Comparison of ENCODE assay signal across 9 mouse cellular contexts in genomic region chr6:120970939-120971796, GRCm38 (mm10). TPM values are rescaled to one million over a fixed set of nuclear protein-coding genes. Genes with fewer than 3 reads are reported as not detected.
DNase-seq lines count a peak whose midpoint lies in the region; ATAC-seq and TF ChIP-seq lines count a peak whose summit lies in the region.
"Had no signal": no experiment of that assay in that cellular context is flagged by ENCODE, and none has a peak within 500 bp of the region (broad histone marks: within the 10 kb centered on the region; RNA-seq: fewer than 3 reads in every experiment).

No protein-coding gene starts in this region.

- H3K36me3 ChIP-seq in kidney, embryonic 15.5 days: peaks cover 17% of the 10 kb centered on the region; the same call in 1 of the 2 replicates
- no peaks in the 10 kb centered on the region; the same call in 1 of the 2 replicates for H3K36me3 ChIP-seq in kidney, adult 2 months (ENCODE audit: control insufficient read depth, insufficient read depth, low read length)
- H3K36me3 ChIP-seq in embryonic facial prominence, embryonic 12.5 days: peaks cover 22% of the 10 kb centered on the region; the same call in 1 of the 2 replicates
- peaks cover 43% of the 10 kb centered on the region for H3K36me3 ChIP-seq in forebrain, embryonic 13.5 days (ENCODE audit: poor library complexity, severe bottlenecking)
- H3K36me3 ChIP-seq in limb, embryonic 15.5 days: peaks cover 17% of the 10 kb centered on the region

- H3K9me3 ChIP-seq in kidney, embryonic 15.5 days (replicated peaks): no peaks in the 10 kb centered on the region
- H3K9me3 ChIP-seq in embryonic facial prominence, embryonic 12.5 days: no peaks in the 10 kb centered on the region
- H3K9me3 ChIP-seq in forebrain, embryonic 13.5 days (replicated peaks): no peaks in the 10 kb centered on the region
- no peaks in the 10 kb centered on the region for H3K9me3 ChIP-seq in limb, embryonic 15.5 days

- no peak overlapping the region for H3K4me2 ChIP-seq in kidney, embryonic 15.5 days
- no peak overlapping the region for H3K4me2 ChIP-seq in embryonic facial prominence, embryonic 12.5 days (replicated peaks)
- no peak overlapping the region for H3K4me2 ChIP-seq in forebrain, embryonic 13.5 days
- no peak overlapping the region for H3K4me2 ChIP-seq in limb, embryonic 15.5 days

- no peak for TF ChIP-seq POLR2A in kidney, adult 2 months (IDR thresholded peaks at IDR 0.05; ENCODE audit: low read depth, low read length)

- TF ChIP-seq CTCF in kidney, adult 2 months (conservative IDR thresholded peaks at IDR 0.05; ENCODE audit: insufficient read depth, insufficient read length, low read depth, low read length): no peak

- 64% methylated on average over 8 of the region's 8 CpGs for WGBS in kidney, embryonic 15.5 days
- 69% methylated on average over 8 of the region's 8 CpGs for WGBS in kidney, adult 2 months
- WGBS in embryonic facial prominence, embryonic 12.5 days: 66% methylated on average over 8 of the region's 8 CpGs
- 76% methylated on average over 8 of the region's 8 CpGs for WGBS in forebrain, embryonic 13.5 days
- WGBS in limb, embryonic 15.5 days: 67% methylated on average over 8 of the region's 8 CpGs

- H3K27me3 ChIP-seq in kidney, embryonic 15.5 days: no peaks in the 10 kb centered on the region
- no peaks in the 10 kb centered on the region for H3K27me3 ChIP-seq in kidney, adult 2 months (replicated peaks; ENCODE audit: control insufficient read depth, insufficient read depth, low read length)
- H3K27me3 ChIP-seq in embryonic facial prominence, embryonic 12.5 days: no peaks in the 10 kb centered on the region
- H3K27me3 ChIP-seq in forebrain, embryonic 13.5 days: no peaks in the 10 kb centered on the region
- no peaks in the 10 kb centered on the region for H3K27me3 ChIP-seq in limb, embryonic 15.5 days
- H3K27me3 ChIP-seq: CH12.LX had no signal

- DNase-seq in kidney, adult 2 months: no peak
- DNase-seq in spleen, postnatal 36 days (ENCODE audit: low spot score in 2 of 2): no peak
- DNase-seq in layer of hippocampus, adult 8-10 months (ENCODE audit: low spot score in 2 of 2): no peak
- DNase-seq in urinary bladder, adult 2 months (ENCODE audit: low spot score): no peak

- no peak overlapping the region for H3K27ac ChIP-seq in kidney, embryonic 15.5 days
- H3K27ac ChIP-seq in kidney, adult 2 months (ENCODE audit: insufficient read depth, low read depth, low read length): no peak overlapping the region
- no peak overlapping the region for H3K27ac ChIP-seq in embryonic facial prominence, embryonic 12.5 days
- no peak overlapping the region for H3K27ac ChIP-seq in forebrain, embryonic 13.5 days
- H3K27ac ChIP-seq in limb, embryonic 15.5 days: no peak overlapping the region

- ATAC-seq in kidney, embryonic 15.5 days (replicated peaks; ENCODE audit: low FRiP score): peak; percentile 46; the same call in 1 of the 2 replicates
- peak; percentile 22; the same call in 1 of the 2 replicates for ATAC-seq in embryonic facial prominence, embryonic 12.5 days (ENCODE audit: insufficient number of reproducible peaks, insufficient read depth, low FRiP score, low TSS enrichment)
- ATAC-seq in forebrain, embryonic 13.5 days: peak; percentile 57
- ATAC-seq in limb, embryonic 15.5 days (ENCODE audit: insufficient number of reproducible peaks, low FRiP score, low TSS enrichment, low read depth): 0 out of 2 replicates have a peak, but pooled peaks have one; percentile 72

- no peak overlapping the region for H3K9ac ChIP-seq in kidney, embryonic 15.5 days
- no peak overlapping the region for H3K9ac ChIP-seq in embryonic facial prominence, embryonic 12.5 days
- no peak overlapping the region for H3K9ac ChIP-seq in forebrain, embryonic 13.5 days
- H3K9ac ChIP-seq in limb, embryonic 15.5 days: no peak overlapping the region

- H3K4me1 ChIP-seq in kidney, embryonic 15.5 days: no peaks in the 10 kb centered on the region
- no peaks in the 10 kb centered on the region for H3K4me1 ChIP-seq in kidney, adult 2 months (ENCODE audit: control insufficient read depth, insufficient read depth, low read length)
- no peaks in the 10 kb centered on the region for H3K4me1 ChIP-seq in embryonic facial prominence, embryonic 12.5 days
- no peaks in the 10 kb centered on the region for H3K4me1 ChIP-seq in forebrain, embryonic 13.5 days
- no peaks in the 10 kb centered on the region for H3K4me1 ChIP-seq in limb, embryonic 15.5 days

- no peak overlapping the region for H3K4me3 ChIP-seq in kidney, embryonic 15.5 days (replicated peaks)
- H3K4me3 ChIP-seq in kidney, adult 2 months (ENCODE audit: insufficient read depth, low read depth, low read length): no peak overlapping the region
- H3K4me3 ChIP-seq in embryonic facial prominence, embryonic 12.5 days: no peak overlapping the region
- H3K4me3 ChIP-seq in forebrain, embryonic 13.5 days: no peak overlapping the region
- H3K4me3 ChIP-seq in limb, embryonic 15.5 days: no peak overlapping the region

RNA-seq across cellular contexts. Expression of gene Bid, which starts 54.5 kb away (rescaled TPM):
- polyA plus RNA-seq in kidney, embryonic 15.5 days (2015; fragmentation: Nextera tagmentation; extraction: Ambion mirVana): 22.2 and 23.8 TPM in 2 replicates
- 59.8 and 60.6 TPM in 2 replicates for polyA plus RNA-seq in kidney, adult 2 months (2012; rRNA removed)
- polyA plus RNA-seq in embryonic facial prominence, embryonic 12.5 days (2016; fragmentation: Nextera tagmentation; extraction: Ambion mirVana): 17.7 and 19.1 TPM in 2 replicates
- 16.9 and 21.2 TPM in 2 replicates for polyA plus RNA-seq in forebrain, embryonic 13.5 days (2015; fragmentation: Nextera tagmentation; extraction: Ambion mirVana)
- 16.4 and 17.0 TPM in 2 replicates for polyA plus RNA-seq in limb, embryonic 15.5 days (2015; fragmentation: Nextera tagmentation; extraction: Ambion mirVana)
- total RNA-seq in layer of hippocampus, adult 8-10 months (2022): 10 to 100 TPM; 10.9 to 16.3 (median 14.8) TPM
- polyA plus RNA-seq in urinary bladder, adult 2 months (2012; rRNA removed): 15.7 and 18.8 TPM in 2 replicates

Comparison
In these comparisons a context has a peak if more than half of its experiments do, and no peak if none do; other contexts are left out.
1. ATAC-seq: peak in every context shown above with its lines; median percentile 72 in limb, embryonic 15.5 days; 57 in forebrain, embryonic 13.5 days; 46 in kidney, embryonic 15.5 days; 22 in embryonic facial prominence, embryonic 12.5 days.